Mouse (Mus musculus) heart, adult 2 months (tissue): ENCODE measurements around the gene Hoxc8.

Experiments
- CTCF ChIP-seq: fragments of 200-600 bp; IDR thresholded peaks from 2 replicates; pipeline ENCODE4 v1.8.1; 2022; ENCODE audit warnings: antibody characterized with exemption, mild to moderate bottlenecking, moderate library complexity
- POLR2A ChIP-seq: fragments of 200-500 bp; IDR thresholded peaks from 2 replicates; pipeline ENCODE4 v1.6.1; 2011; ENCODE audit warnings: mild to moderate bottlenecking, low read depth, low read length, control low read depth; ENCODE audit not compliant: insufficient read depth

- TF ChIP-seq POLR2A (no peak), CTCF (no peak)
Measured at GRCm38 (mm10) chr15:102969296-102969695, 21.1 kb upstream of the Hoxc8 start.
